Mouse (Mus musculus) cerebellum, postnatal 4 days (tissue): ENCODE measurements around the gene Btbd2.

ENCODE experiments used
- DNase-seq, 2 experiments: peaks; one replicate each; pipeline ENCODE4 v3.0.0; 2022; ENCODE audit warnings: low spot score in 2 of 2, mixed read lengths in 1 of 2

Gene Btbd2

GRCm38 (mm10) chr10:80687850-80688249 lies 31.0 kb upstream of the Btbd2 start:
- DNase-seq: peak in 1 of 2 experiments; percentile 66

- no peak for DNase-seq
Observed at GRCm38 (mm10) chr10:80686617-80687016, 29.7 kb upstream of the Btbd2 start.

GRCm38 (mm10) chr10:80684984-80685383 lies 28.1 kb upstream of the Btbd2 start:
- no peak for DNase-seq

GRCm38 (mm10) chr10:80684214-80684613 lies 27.3 kb upstream of the Btbd2 start:
- peak in 1 of 2 experiments; percentile 57 for DNase-seq

- no peak for DNase-seq
Observed at GRCm38 (mm10) chr10:80683647-80684046, 26.8 kb upstream of the Btbd2 start.

- no peak for DNase-seq
Observed at GRCm38 (mm10) chr10:80682003-80682402, 25.1 kb upstream of the Btbd2 start.

GRCm38 (mm10) chr10:80680260-80680696 lies 23.4 kb upstream of the Btbd2 start:
- DNase-seq: no peak

- no peak for DNase-seq
Observed at GRCm38 (mm10) chr10:80679556-80680259, 22.8 kb upstream of the Btbd2 start.

- no peak for DNase-seq
Observed at GRCm38 (mm10) chr10:80678601-80679377, 21.9 kb upstream of the Btbd2 start.

- peak; percentile 74 to 88 for DNase-seq
Observed at GRCm38 (mm10) chr10:80677942-80678436, 21.1 kb upstream of the Btbd2 start, which contains the start of gene Mknk2. Mknk2 (minus strand) TSS chr10:80678112.

GRCm38 (mm10) chr10:80677128-80677875 lies 20.4 kb upstream of the Btbd2 start:
- no peak for DNase-seq

GRCm38 (mm10) chr10:80676198-80676928 lies 19.5 kb upstream of the Btbd2 start:
- peak; percentile 98 to 99 for DNase-seq

- DNase-seq: no peak
Observed at GRCm38 (mm10) chr10:80675405-80676197, 18.7 kb upstream of the Btbd2 start.

- no peak for DNase-seq
Observed at GRCm38 (mm10) chr10:80674851-80675404, 18.1 kb upstream of the Btbd2 start.

GRCm38 (mm10) chr10:80674161-80674711 lies 17.4 kb upstream of the Btbd2 start:
- no peak for DNase-seq

GRCm38 (mm10) chr10:80673690-80674089 lies 16.8 kb upstream of the Btbd2 start:
- DNase-seq: no peak

GRCm38 (mm10) chr10:80671936-80672690 lies 15.2 kb upstream of the Btbd2 start:
- DNase-seq: no peak

GRCm38 (mm10) chr10:80671251-80671650 lies 14.4 kb upstream of the Btbd2 start:
- no peak for DNase-seq

GRCm38 (mm10) chr10:80670531-80670930 lies 13.7 kb upstream of the Btbd2 start:
- no peak for DNase-seq
